Mouse (Mus musculus) lung, embryonic 15.5 days (tissue): ENCODE data around the gene Spns2. TPM values are rescaled to one million over a fixed set of nuclear protein-coding genes. Genes with fewer than 3 reads are reported as not detected.

Experiments
- ATAC-seq: fragments of 200-750 bp; cut with Nextera tagmentation; 2 replicates; pipeline ENCODE4 v1.8.0; 2017; ENCODE audit warnings: moderate number of reproducible peaks, borderline replicate concordance; ENCODE audit not compliant: low FRiP score, low TSS enrichment; ENCODE audit errors: extremely low read depth
- H3K27ac ChIP-seq: fragments of 300-500 bp; sonication (generic); 2 replicates; pipeline ENCODE4 v1.5.1; 2015; ENCODE audit warnings: moderate library complexity, mild to moderate bottlenecking, inconsistent platforms
- H3K27me3 ChIP-seq: fragments of 300-500 bp; sonication (generic); 2 replicates; pipeline ENCODE4 v1.6.1; 2015; ENCODE audit warnings: inconsistent platforms
- H3K36me3 ChIP-seq: fragments of 300-500 bp; sonication (generic); 2 replicates; pipeline ENCODE4 v1.6.1; 2015; ENCODE audit warnings: inconsistent platforms
- H3K4me1 ChIP-seq: fragments of 300-500 bp; sonication (generic); 2 replicates; pipeline ENCODE4 v1.6.1; 2015; ENCODE audit warnings: inconsistent platforms
- H3K4me2 ChIP-seq: fragments of 300-500 bp; sonication (generic); 2 replicates; pipeline ENCODE4 v1.6.1; 2015; ENCODE audit warnings: inconsistent platforms, mild to moderate bottlenecking, moderate library complexity
- H3K4me3 ChIP-seq: fragments of 300-500 bp; sonication (generic); 2 replicates; pipeline ENCODE4 v1.5.1; 2015; ENCODE audit warnings: mild to moderate bottlenecking, inconsistent platforms
- H3K9ac ChIP-seq: fragments of 300-500 bp; sonication (generic); 2 replicates; pipeline ENCODE4 v1.6.1; 2015; ENCODE audit warnings: inconsistent platforms
- H3K9me3 ChIP-seq: fragments of 300-500 bp; sonication (generic); 2 replicates; pipeline ENCODE4 v1.6.1; 2016; ENCODE audit warnings: inconsistent platforms
- WGBS: fragments of 180-500 bp; shearing (Covaris S2); methylation state at CpG from one replicate; pipeline ENCODE4 v1.1.7; 2015; 5-methylcytosine and 5-hydroxymethylcytosine counted together
- polyA plus RNA-seq: library from polyadenylated mRNA; unstranded; fragments of >200 nt; fragmentation: Nextera tagmentation; extraction: Ambion mirVana; gene quantifications from 2 replicates; pipeline ENCODE4 v1.2.1, GENCODE M21; 2015

Gene Spns2
- polyA plus RNA-seq, 1 experiment from 2014 or later = 6.4 TPM

DNA sequence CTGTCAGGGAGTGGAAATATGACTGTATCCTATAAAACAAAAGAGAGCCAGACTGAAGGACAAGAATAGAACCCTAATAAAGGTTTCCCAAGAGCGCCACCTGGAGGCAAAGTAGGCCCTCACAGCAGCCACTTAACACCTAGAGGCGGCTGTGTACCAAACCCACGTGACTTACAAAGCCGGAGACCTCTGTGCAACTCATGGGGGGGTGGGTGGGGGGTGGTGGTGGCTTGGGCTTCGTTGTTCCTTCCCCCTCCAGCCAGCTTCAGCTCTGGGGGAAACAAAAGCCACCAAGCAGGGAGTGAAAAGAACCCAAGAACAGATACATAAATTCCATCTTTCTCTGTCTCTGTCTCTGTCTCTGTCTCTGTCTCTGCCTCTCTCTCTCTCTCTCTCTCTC is 61.0 kb downstream of the Spns2 start:
- WGBS = 3% methylated on average over 5 of the region's 5 CpGs
- H3K4me3 ChIP-seq = no peak overlapping the region
- H3K36me3 ChIP-seq = no peaks in the 10 kb centered on the region
- peak overlapping the region; percentile 47 for H3K4me2 ChIP-seq
- no peaks in the 10 kb centered on the region for H3K27me3 ChIP-seq
- H3K9me3 ChIP-seq = no peaks in the 10 kb centered on the region
- no peak overlapping the region for H3K9ac ChIP-seq
- peak; percentile 72; the same call in 1 of the 2 replicates for ATAC-seq
- H3K27ac ChIP-seq = peak overlapping the region; percentile 69; the same call in 1 of the 2 replicates
- peaks cover 3% of the 10 kb centered on the region; the same call in 1 of the 2 replicates for H3K4me1 ChIP-seq

DNA sequence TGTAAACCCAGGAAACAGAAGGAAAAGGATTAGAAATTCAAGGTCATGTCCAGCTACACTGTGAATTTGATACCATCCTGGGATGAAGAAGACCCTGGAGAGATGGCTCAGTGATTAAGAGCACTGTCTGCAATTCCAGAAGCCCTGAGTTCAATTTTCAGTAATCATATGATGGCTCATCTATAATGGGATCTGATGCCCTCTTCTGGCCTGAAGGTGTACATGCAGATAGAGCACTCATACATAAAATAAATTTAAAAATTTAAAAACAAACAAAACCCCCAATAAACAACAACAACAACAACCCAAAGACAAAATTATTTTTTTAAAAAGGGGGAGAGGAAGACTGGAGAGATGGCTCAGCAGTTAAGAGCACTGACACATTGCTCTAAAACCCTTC is 62.8 kb downstream of the Spns2 start:
- Histone ChIP-seq H3K27me3 (no peaks in the 10 kb centered on the region), H3K36me3 (no peaks in the 10 kb centered on the region), H3K27ac (no peak overlapping the region), H3K9me3 (no peaks in the 10 kb centered on the region), H3K4me3 (no peak overlapping the region), H3K4me2 (no peak overlapping the region), H3K4me1 (peaks cover 3% of the 10 kb centered on the region; the same call in 1 of the 2 replicates), H3K9ac (no peak overlapping the region)
- ATAC-seq = no peak

DNA sequence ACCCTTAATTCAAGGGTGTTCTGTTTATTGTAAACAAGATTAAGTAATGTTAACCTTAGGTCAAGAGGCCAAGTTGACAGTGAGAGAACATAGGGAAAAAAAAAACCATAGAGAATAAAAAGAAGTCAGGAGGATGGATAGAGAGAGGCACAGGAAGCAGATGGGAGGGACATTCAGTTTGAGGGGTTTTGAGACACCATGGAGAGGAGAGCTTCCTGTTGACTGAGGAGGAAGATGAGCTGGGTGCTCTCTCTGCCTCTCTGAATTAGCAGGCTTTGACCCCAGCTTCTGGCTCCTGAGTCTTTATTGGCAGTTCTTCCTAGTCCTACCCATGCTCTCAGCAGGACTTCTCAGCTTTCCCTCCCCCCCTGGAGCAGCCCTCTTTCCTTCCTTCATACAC is 64.5 kb downstream of the Spns2 start:
- H3K4me2 ChIP-seq = no peak overlapping the region
- H3K4me3 ChIP-seq = no peak overlapping the region
- H3K9ac ChIP-seq = no peak overlapping the region
- H3K27me3 ChIP-seq = no peaks in the 10 kb centered on the region
- no peaks in the 10 kb centered on the region for H3K9me3 ChIP-seq
- H3K27ac ChIP-seq = no peak overlapping the region
- peaks cover 3% of the 10 kb centered on the region; the same call in 1 of the 2 replicates for H3K4me1 ChIP-seq
- no peak for ATAC-seq
- no peaks in the 10 kb centered on the region for H3K36me3 ChIP-seq

- Histone ChIP-seq H3K27me3 (no peaks in the 10 kb centered on the region), H3K9ac (no peak overlapping the region), H3K4me2 (no peak overlapping the region), H3K27ac (no peak overlapping the region), H3K4me3 (no peak overlapping the region), H3K36me3 (no peaks in the 10 kb centered on the region), H3K4me1 (no peaks in the 10 kb centered on the region), H3K9me3 (no peaks in the 10 kb centered on the region)
- ATAC-seq = no peak
- 83% methylated on average over 4 of the region's 4 CpGs for whole genome bisulfite sequencing
Measured at GRCm38 (mm10) chr11:72423686-72424085, 66.0 kb downstream of the Spns2 start.

- no peak overlapping the region for H3K4me2 ChIP-seq
- H3K27ac ChIP-seq = no peak overlapping the region
- H3K27me3 ChIP-seq = no peaks in the 10 kb centered on the region
- H3K9ac ChIP-seq = no peak overlapping the region
- no peaks in the 10 kb centered on the region for H3K36me3 ChIP-seq
- no peak overlapping the region for H3K4me3 ChIP-seq
- 85% methylated on average over 11 of the region's 11 CpGs for WGBS
- no peak for ATAC-seq
- no peaks in the 10 kb centered on the region for H3K9me3 ChIP-seq
- no peaks in the 10 kb centered on the region for H3K4me1 ChIP-seq
Measured at GRCm38 (mm10) chr11:72421518-72422278, 68.0 kb downstream of the Spns2 start.

DNA sequence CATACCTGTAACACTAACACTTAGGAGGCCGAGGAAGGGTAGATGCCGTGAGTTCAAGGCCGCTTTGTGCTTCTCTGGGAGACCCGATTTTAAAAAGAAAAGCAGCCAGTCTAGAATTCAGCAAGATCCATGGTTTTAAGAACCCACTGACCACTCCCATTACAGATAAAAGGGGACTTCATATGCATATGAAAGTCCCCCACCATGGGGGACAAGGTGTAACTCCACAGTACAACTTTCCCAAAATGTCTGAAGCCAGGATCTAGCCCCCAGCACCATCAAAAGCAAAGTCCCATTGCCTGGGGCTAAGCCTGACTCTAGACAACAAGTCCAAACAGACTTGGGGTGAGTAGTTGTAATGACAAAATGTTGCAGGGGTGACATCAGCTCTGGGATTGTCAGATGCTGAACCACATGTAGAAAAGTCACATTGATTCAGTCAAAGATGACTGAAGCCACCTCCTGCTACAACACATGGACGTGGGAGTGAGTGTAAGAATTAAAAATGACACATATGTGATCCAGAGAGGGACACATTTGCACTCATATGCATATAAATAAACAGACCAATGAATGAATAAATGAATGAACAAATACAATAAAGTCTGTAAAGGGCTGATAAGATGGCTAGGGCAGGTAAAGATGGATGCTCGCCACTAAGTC is 69.1 kb downstream of the Spns2 start:
- no peak overlapping the region for H3K4me3 ChIP-seq
- H3K27me3 ChIP-seq = no peaks in the 10 kb centered on the region
- no peaks in the 10 kb centered on the region for H3K36me3 ChIP-seq
- no peak overlapping the region for H3K27ac ChIP-seq
- H3K4me1 ChIP-seq = no peaks in the 10 kb centered on the region; the same call in 1 of the 2 replicates
- no peak for ATAC-seq
- 83% methylated on average over 6 of the region's 6 CpGs for WGBS
- H3K4me2 ChIP-seq = no peak overlapping the region
- H3K9me3 ChIP-seq = no peaks in the 10 kb centered on the region
- no peak overlapping the region for H3K9ac ChIP-seq

GRCm38 (mm10) chr11:72419006-72419405 is 70.7 kb downstream of the Spns2 start:
- 88% methylated on average over 6 of the region's 6 CpGs for WGBS
- no peak for ATAC-seq
- no peak overlapping the region for H3K4me2 ChIP-seq
- H3K9me3 ChIP-seq = no peaks in the 10 kb centered on the region
- no peaks in the 10 kb centered on the region for H3K27me3 ChIP-seq
- H3K36me3 ChIP-seq = no peaks in the 10 kb centered on the region
- H3K4me1 ChIP-seq = no peaks in the 10 kb centered on the region; the same call in 1 of the 2 replicates
- H3K4me3 ChIP-seq = no peak overlapping the region
- H3K27ac ChIP-seq = no peak overlapping the region
- no peak overlapping the region for H3K9ac ChIP-seq

DNA sequence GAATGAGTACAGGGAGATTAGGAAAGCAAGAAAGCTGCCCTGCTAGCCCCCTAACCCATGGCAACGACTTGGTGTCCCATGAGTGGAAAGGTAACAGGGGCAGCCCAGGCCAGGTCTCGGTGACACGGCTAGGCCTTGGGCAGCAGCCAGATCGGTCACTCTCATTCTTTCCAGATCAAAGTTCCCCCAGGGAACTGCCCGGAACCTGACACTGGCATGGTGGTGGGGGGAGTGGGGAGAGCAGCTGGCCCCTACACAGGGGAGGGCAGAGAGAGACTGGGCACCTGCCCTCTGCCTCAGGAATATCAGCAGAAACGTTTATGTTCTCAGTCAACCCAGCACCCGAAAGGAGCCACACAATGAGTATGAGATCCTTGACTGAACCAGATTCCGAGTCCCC is 71.5 kb downstream of the Spns2 start:
- peaks cover 4% of the 10 kb centered on the region for H3K4me1 ChIP-seq
- 56% methylated on average over 8 of the region's 8 CpGs for WGBS
- H3K27ac ChIP-seq = no peak overlapping the region
- H3K9me3 ChIP-seq = no peaks in the 10 kb centered on the region
- no peak overlapping the region for H3K9ac ChIP-seq
- H3K27me3 ChIP-seq = no peaks in the 10 kb centered on the region
- no peak overlapping the region for H3K4me3 ChIP-seq
- no peak for ATAC-seq
- H3K36me3 ChIP-seq = no peaks in the 10 kb centered on the region
- no peak overlapping the region for H3K4me2 ChIP-seq

GRCm38 (mm10) chr11:72417376-72417775 is 72.3 kb downstream of the Spns2 start:
- Histone ChIP-seq H3K4me3 (no peak overlapping the region), H3K27me3 (no peaks in the 10 kb centered on the region), H3K4me2 (no peak overlapping the region), H3K4me1 (peaks cover 12% of the 10 kb centered on the region), H3K27ac (no peak overlapping the region), H3K36me3 (no peaks in the 10 kb centered on the region), H3K9me3 (no peaks in the 10 kb centered on the region), H3K9ac (no peak overlapping the region)
- no peak for ATAC-seq
- WGBS = 41% methylated on average over 4 of the region's 4 CpGs

DNA sequence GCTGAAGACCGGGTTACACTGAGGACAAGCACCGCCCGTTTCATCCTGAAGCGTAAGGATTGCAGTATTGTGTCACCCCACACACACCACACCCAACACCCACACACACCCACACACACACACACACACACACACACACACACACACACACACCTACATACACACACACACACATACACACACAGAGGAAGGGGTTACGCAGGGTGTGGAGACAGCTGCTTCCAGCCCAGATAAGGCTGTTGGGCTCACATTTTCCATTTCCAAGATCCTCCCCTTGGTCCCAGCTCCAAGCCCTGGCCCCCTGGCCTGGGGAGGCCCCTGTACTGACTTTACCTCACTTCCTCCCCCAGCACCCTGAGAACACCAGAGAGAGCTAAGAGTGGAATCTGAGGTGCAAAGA is 73.0 kb downstream of the Spns2 start:
- Histone ChIP-seq H3K4me3 (no peak overlapping the region), H3K4me2 (no peak overlapping the region), H3K9me3 (no peaks in the 10 kb centered on the region), H3K36me3 (no peaks in the 10 kb centered on the region), H3K27me3 (no peaks in the 10 kb centered on the region), H3K9ac (no peak overlapping the region), H3K4me1 (peaks cover 19% of the 10 kb centered on the region), H3K27ac (no peak overlapping the region)
- ATAC-seq = no peak
- WGBS = 66% methylated on average over 5 of the region's 5 CpGs

GRCm38 (mm10) chr11:72415155-72415554 is 74.5 kb downstream of the Spns2 start:
- H3K4me1 ChIP-seq = peaks cover 19% of the 10 kb centered on the region
- H3K4me3 ChIP-seq = no peak overlapping the region
- H3K27me3 ChIP-seq = no peaks in the 10 kb centered on the region
- WGBS = 52% methylated on average over 8 of the region's 8 CpGs
- H3K9me3 ChIP-seq = no peaks in the 10 kb centered on the region
- no peak for ATAC-seq
- no peak overlapping the region for H3K27ac ChIP-seq
- no peaks in the 10 kb centered on the region for H3K36me3 ChIP-seq
- H3K4me2 ChIP-seq = no peak overlapping the region
- no peak overlapping the region for H3K9ac ChIP-seq

GRCm38 (mm10) chr11:72413601-72414190 is 76.0 kb downstream of the Spns2 start:
- H3K36me3 ChIP-seq = no peaks in the 10 kb centered on the region
- no peak overlapping the region for H3K4me3 ChIP-seq
- H3K27me3 ChIP-seq = no peaks in the 10 kb centered on the region
- no peak overlapping the region for H3K27ac ChIP-seq
- H3K4me2 ChIP-seq = no peak overlapping the region
- H3K9ac ChIP-seq = no peak overlapping the region
- no peak for ATAC-seq
- no peaks in the 10 kb centered on the region for H3K9me3 ChIP-seq
- WGBS = 62% methylated on average over 5 of the region's 5 CpGs
- H3K4me1 ChIP-seq = peaks cover 34% of the 10 kb centered on the region
